Comparison of ENCODE assay signal across 11 mouse cellular contexts in genomic region chr17:50160357-50160756, GRCm38 (mm10).
"Had no signal": no experiment of that assay in that cellular context is flagged by ENCODE, and none has a peak within 500 bp of the region (broad histone marks: within the 10 kb centered on the region; RNA-seq: fewer than 3 reads in every experiment).

No protein-coding gene starts in this region.

- H3K9ac ChIP-seq: limb, embryonic 12.5 days; liver, embryonic 14.5 days; midbrain, embryonic 13.5 days; stomach, embryonic 15.5 days had no signal

- H3K4me1 ChIP-seq: stomach, embryonic 15.5 days had no signal

- DNase-seq: kidney, postnatal 36 days; liver; lung, adult 2 months; lung, postnatal 36 days; thymus, postnatal 4 days had no signal

- H3K27ac ChIP-seq: kidney, postnatal 0 days; layer of hippocampus, adult 2 months; limb, embryonic 12.5 days; liver, embryonic 14.5 days; stomach, embryonic 15.5 days had no signal

- H3K27me3 ChIP-seq: limb, embryonic 12.5 days; midbrain, embryonic 13.5 days; stomach, embryonic 15.5 days had no signal

- H3K4me3 ChIP-seq: layer of hippocampus, adult 2 months; limb, embryonic 12.5 days; midbrain, embryonic 13.5 days; stomach, embryonic 15.5 days had no signal

- H3K36me3 ChIP-seq: midbrain, embryonic 13.5 days had no signal

- H3K9me3 ChIP-seq: stomach, embryonic 15.5 days had no signal
